Mouse (Mus musculus) heart, postnatal 25 days (tissue): ENCODE data around the gene Cacnb1. TPM values are rescaled to one million over a fixed set of nuclear protein-coding genes. Genes with fewer than 3 reads are reported as not detected.

ENCODE experiments used
- DNase-seq: peaks from one replicate; pipeline ENCODE4 v3.0.0; 2022; ENCODE audit warnings: low spot score
- intact Hi-C: fragments of 180-260 bp; cut with DNase I; formaldehyde crosslinking; loops from one replicate; pipeline ENCODE4 v1.15.1; 2025
- total RNA-seq, 2 experiments: library from RNA; stranded (reverse); gene quantifications; 2 replicates each; pipeline ENCODE4 v1.2.3; 2021

Cacnb1 gene
- total RNA-seq, result 1 to 10 TPM; 6.0 to 6.8 TPM

DNA sequence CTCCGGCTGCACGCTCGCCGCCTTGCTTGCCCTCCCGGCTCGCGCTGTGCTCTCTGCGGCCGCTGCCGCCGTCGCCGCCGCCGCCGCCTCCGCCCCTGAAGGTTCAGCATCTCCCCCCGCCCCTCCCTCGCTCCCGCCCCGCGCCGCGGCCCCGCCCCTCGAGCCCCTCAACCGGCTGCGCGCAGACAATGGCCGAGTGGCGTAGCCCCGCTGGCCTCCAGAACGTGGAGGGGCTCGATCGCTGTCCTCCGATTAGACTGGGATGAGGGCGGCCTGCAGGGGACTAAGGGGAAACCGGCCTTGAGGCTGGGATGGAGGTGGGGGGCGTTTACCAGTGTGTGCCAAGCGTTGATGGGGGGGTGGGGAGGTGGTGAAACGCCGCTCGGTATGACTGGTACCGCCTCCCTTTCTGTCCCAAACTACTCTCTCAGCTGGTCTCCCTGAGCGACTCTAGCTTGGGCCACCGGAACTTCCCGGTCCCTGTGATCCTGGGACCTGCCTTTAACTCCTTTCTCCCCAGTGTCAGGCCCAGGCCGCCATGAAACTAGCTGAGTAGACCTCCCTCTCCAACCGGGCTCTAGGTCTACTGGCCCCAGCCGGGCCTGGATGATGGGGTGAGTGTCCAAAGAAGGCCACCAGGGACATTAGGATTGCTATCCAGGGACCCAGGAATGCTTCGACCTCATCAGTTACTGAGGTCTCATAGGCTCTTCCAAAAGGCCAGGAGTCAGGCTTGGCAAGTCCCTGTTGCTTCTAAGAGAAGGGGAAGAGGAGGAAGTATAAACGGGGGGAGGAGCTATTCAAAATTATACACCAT, at the start of gene Cacnb1:
Gene Cacnb1, minus strand, starts transcription at position 480 of the 817 bp plus-strand sequence.
- intact Hi-C loops, result no loop called here
- DNase-seq, result peak; percentile 36

GRCm38 (mm10) chr11:98067255-98067654, 44.4 kb upstream of the Cacnb1 start:
- no peak for DNase-seq

DNA sequence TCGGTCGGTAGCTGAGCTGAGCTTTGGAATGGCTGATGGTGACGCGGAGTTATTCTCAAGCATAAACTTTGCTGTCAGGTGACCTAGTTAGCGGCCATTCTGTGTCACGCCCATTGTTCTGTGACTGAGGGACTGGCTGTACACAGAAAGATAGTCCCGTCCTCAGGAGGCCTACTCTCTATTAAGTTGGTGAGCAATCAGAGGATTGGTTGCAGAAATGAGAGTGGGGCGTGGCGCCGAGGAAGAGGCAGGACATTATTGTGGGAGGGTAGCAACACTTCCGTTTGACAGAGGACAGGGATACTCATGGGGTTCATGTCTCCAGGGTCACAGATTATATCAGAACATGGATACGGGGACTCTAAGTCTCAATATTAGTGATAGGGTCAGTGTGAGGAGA, 43.4 kb upstream of the Cacnb1 start:
- DNase-seq, result no peak

More at GRCm38 (mm10) chr11:98067255-98067654, 44.4 kb upstream of the Cacnb1 start:
- intact Hi-C loops, result no loop called here

GRCm38 (mm10) chr11:98061904-98062562, 39.2 kb upstream of the Cacnb1 start:
- intact Hi-C loops, result no loop called here
- DNase-seq, result no peak

More for the DNA sequence above, 43.4 kb upstream of the Cacnb1 start:
- intact Hi-C loops, result no loop called here

DNA sequence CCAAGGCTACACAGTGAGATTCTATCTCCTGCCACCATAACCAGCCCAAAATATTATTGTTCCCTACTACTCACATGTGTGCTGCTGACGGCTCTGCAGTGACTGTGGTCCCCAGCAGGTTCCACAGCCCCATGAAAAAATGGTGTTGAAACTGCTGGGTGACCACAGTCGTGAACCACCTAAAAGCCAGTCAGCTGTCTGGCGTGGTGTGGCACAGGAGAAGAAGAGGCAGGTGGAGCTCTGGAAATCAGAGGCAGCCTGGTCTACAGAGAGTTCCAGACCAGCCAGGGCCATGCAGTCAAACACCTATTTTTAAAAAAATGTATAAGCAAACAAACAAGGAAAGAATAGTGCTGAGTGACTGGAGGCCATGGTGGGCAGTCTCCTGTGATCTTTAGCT, 38.6 kb upstream of the Cacnb1 start:
- DNase-seq, result no peak
- intact Hi-C loops, result no loop called here

DNA sequence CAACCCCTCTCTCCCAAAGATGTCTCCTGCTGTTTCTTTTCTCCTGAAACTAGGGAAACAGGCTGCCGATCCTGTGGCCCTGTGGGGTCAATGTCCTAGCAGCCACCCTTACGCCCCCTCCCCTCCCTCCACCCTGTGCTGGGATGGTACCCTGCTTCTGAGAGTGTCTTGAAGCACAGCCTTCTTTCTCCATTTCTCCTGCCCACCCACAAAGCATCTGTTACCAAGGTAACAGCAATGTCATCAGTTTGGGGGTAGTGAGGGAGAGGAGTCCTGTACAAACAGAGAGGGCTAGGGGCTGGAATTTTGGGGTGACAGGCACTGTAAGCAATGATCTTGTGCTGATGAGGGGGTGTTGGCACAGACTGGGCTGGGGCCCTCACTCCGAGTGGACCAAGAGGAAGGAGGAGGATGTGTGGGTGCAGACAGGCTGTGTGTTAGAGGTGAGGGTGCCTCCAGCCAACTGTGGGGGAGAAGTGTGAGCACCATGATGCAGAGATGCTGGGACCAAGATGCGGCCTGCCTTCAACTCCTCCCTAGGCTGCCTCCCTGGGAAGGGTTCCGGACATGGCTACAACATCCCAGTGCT, 37.4 kb upstream of the Cacnb1 start:
- no peak for DNase-seq
- intact Hi-C loops, result no loop called here

DNA sequence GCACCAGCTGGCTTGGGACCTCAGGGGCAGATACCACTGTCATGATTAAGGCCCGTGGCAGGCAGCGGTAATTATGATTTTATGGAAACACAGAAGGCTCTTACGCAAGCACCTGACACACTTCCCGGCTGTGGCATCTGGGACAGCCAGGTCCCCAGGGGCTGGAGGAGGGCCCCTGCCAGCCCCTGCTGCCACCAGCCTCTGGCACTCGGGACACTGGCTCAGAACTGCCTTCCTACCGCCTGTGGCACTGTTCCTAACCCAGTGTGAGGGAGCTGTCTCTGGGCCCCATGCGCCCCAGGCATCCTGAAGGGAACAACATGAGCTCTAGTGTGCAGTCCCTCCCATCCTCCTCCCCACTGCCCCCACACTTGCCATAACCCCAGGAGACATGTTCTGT, 36.8 kb upstream of the Cacnb1 start:
- intact Hi-C loops, result no loop called here
- DNase-seq, result no peak

DNA sequence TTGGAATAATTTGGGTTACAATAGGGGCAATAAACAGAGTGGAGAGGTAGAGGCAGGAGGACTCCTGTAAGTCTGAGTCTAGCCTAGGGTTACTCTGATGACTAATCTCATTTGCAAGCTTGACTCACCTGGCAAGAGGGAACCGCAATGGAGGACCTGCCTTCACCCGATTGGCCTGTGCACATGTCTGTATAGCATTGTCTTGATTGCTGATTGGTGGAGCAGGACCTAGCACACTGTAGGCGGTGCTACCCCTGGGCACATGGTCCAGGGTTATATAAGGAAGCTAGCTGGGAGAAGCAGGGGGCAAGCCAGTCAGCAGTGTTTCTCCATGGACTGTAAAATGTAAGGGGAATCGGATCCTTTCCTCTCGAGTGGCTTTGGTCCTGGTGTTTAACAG, 35.2 kb upstream of the Cacnb1 start:
- no peak for DNase-seq
- intact Hi-C loops, result no loop called here

GRCm38 (mm10) chr11:98057466-98057865, 34.6 kb upstream of the Cacnb1 start:
- intact Hi-C loops, result no loop called here
- DNase-seq, result no peak

- peak; percentile 38 for DNase-seq
Measured at GRCm38 (mm10) chr11:98052989-98053834, 30.4 kb upstream of the Cacnb1 start, which contains the start of gene Stac2. Gene Stac2, minus strand, starts transcription at chr11:98053462.

DNA sequence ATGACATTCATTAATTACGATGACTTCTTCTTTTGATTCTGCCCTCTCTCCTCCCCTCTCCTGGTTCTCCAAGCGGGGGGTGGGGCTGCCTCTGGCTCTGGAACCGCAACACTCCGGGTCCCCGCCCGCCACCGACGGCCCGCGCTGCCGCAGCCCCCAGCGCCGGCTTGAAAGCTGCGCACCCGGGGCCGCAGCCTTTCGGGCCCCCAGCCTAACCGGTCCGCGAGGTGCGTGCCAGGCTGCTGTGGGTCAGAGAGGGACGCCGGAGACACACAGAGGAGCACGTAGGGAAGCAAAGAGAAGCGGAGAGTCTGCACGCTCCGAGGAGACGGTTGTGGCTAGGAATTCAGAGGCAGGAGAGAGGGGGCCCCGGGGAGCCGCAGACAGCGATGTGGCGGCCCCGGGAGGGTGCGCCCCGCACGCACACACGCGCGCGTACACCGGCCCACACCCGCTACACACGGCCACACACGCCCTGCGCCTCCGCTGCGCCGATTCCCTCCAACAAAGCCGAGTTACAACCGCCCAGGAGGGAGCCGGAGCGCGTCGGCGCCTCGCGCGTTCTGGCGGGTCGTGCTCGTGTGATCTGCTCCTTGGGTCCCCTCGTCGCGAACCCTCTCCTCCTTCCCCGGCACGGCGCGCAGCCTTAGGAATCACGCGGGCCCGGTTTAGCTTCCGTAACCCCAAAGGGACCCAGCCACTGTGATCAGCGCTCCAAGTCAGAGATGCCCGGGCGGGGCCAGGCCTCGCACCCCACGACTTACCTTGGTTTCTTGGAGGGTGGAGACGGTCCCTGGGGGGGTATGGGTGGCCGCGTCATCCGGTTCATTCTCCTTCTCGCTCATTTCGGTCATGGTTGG, 29.5 kb upstream of the Cacnb1 start:
- DNase-seq, result no peak
- intact Hi-C loops, result no loop called here

More at GRCm38 (mm10) chr11:98052989-98053834, 30.4 kb upstream of the Cacnb1 start, which contains the start of gene Stac2:
- intact Hi-C loops, result no loop called here

- intact Hi-C loops, result no loop called here
Measured at GRCm38 (mm10) chr11:98051611-98052128, 28.8 kb upstream of the Cacnb1 start.

DNA sequence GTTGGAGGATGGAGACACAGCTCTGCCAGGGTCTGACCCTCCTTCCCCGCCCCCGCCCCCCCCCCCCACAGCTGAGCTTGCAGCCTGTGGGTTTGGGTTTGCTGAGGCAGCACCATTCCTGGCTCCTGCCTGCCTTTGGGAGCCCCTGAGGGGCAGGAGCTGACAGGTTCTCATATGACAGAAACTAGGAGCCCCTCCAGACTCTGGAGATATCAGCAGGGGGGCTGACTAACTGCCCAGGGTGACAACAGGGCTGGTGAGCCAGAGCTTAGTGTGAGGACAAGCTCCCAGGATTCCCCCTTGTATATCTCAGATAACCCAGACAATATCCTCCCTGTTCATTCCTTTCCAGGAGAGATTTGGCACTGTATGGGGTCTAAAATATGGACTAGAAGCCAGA, 28.1 kb upstream of the Cacnb1 start:
- intact Hi-C loops, result no loop called here
- no peak for DNase-seq

More at GRCm38 (mm10) chr11:98051611-98052128, 28.8 kb upstream of the Cacnb1 start:
- no peak for DNase-seq

DNA sequence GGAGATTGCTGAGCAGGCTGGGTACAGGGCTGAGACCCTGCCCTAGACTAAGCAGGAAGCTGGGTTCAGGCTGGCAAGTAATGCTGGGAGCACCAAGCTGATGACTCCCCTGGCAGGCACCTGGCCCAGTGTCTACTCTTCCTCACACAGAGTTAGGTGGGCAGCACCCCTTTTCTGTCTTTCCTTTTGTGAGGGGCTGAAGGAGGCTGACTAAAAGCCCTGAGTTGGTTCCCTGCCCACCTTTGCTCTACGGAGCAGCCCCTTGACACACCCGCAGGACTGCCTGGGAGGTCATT, 27.6 kb upstream of the Cacnb1 start:
- no peak for DNase-seq
- intact Hi-C loops, result no loop called here

- intact Hi-C loops, result no loop called here
- DNase-seq, result no peak
Measured at GRCm38 (mm10) chr11:98049672-98050519, 27.1 kb upstream of the Cacnb1 start.

DNA sequence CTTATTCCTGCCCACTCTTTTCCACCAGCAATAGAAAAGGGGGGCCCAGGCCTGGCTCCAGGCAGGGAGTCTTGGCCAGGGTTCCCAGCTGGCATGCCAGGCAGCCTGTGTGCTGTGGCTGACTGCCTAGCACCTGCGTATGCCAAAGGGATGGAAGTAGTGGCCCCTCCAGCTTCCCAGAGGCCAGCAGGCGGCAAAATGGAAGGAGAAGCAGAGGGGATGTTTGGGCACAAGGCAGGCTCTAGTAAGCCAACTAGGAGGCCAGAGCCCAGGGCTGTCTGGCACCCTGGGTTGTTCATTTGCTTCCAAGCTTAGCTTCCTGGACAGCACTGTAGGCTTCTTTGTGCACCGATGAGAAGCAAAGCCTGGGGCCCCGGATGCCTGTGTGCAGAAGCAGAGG, 24.9 kb upstream of the Cacnb1 start:
- intact Hi-C loops, result no loop called here
- DNase-seq, result no peak

DNA sequence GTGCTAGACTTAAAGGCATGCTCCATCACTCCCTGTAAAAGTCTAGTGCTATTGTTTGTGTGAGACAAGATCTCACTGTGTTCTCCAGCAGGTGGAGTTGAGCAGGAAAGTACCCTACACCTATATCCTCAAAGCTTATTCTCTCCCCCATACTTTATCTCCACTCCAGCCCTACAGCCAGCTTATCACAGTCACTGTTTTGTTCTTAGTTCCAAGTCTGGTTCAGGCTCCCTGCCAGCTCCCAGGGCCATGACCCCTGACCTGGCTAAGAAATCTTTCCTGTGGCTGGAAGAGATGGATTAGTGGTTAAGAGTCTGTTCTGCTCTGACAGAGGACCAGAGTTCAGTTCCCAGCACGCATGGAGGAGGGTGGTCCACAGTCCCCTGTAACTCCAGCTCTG, 23.6 kb upstream of the Cacnb1 start:
- no peak for DNase-seq
- intact Hi-C loops, result no loop called here

GRCm38 (mm10) chr11:98045596-98045995, 22.8 kb upstream of the Cacnb1 start:
- DNase-seq, result no peak
- intact Hi-C loops, result no loop called here
